Mouse (Mus musculus) liver, adult 2 months (tissue): ENCODE results near the gene Fam163b.

Experiments used
- CTCF ChIP-seq: fragments of 200-500 bp; IDR thresholded peaks from 2 replicates; pipeline ENCODE4 v1.5.1; 2011; ENCODE audit warnings: low read depth, low read length, control low read depth
- POLR2A ChIP-seq: fragments of 200-500 bp; IDR thresholded peaks from 2 replicates; pipeline ENCODE4 v1.6.1; 2011; ENCODE audit warnings: low read length, control low read depth; ENCODE audit not compliant: insufficient read depth; ENCODE audit errors: extremely low read depth

GRCm38 (mm10) chr2:27070247-27070813 lies 72.0 kb downstream of the Fam163b start:
- TF ChIP-seq CTCF (no peak), POLR2A (no peak)
